Mouse (Mus musculus) T-cell, adult 2 months (primary cell): ENCODE data around the gene Susd6.

ENCODE experiments used
- DNase-seq: peaks from one replicate; pipeline ENCODE4 v3.0.0; 2022; ENCODE audit warnings: low spot score

Susd6 gene

DNA sequence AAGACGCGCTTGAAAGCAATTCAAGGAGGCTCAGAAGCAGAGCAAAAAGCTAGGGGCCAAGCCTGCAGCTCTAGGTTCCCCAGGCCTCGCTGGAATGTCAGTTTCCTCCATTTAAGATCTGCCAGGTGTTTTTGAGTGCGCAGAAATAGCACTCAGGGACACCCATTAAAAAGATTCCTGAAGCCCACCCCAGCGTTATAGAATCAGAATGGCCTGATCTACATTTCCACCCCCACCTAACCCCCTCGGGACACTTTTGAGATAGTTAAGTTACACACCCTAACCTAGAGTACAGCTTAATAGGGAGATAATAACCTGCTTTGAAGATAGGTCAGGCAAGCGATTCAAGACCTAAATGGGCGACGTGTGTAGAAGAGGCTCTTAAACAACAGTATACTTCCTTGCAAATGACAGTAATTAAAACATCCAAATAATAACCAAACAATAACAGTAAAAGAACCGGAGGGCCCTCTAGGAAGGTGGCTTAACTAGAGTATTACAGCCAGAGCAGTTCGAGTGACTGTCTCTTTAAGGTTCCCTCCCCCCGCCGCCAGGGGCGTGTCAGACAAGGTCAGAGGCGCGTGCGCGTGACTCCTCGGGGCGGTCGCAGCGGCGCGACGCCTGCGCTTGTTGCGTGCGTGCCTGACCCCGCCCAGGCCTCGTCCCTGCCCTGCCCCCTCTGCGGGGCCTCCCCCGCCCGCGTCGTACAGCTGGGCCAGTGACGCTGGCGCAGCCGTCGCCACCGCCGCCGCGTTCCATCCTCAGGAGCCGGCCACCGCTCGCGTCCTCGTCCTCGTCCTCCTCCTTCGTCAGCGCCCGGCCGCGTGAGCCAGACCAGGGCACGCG is at the start of gene Susd6:
Gene Susd6 (plus strand): TSS at position 662 of the 846 bp plus-strand sequence.
- peak; percentile 98 for DNase-seq

DNA sequence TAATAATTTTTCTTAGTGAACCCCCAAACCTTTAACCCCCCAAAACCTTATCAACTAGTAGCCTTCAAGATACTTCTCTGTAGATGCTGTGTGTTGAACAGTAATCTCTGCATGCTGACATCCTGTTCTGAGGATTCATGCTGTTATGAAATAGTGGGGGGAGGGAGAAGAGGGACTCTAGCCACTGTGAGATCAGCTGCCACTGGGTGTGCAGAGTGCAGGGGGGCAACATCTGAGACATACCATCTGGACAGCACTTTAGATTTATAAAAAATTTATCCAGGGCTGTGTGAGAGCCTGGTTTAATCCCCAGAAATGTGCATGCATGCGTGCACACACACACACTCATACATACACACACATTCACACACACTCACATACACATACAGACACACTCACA is 45.7 kb upstream of the Susd6 start:
- DNase-seq = no peak

DNA sequence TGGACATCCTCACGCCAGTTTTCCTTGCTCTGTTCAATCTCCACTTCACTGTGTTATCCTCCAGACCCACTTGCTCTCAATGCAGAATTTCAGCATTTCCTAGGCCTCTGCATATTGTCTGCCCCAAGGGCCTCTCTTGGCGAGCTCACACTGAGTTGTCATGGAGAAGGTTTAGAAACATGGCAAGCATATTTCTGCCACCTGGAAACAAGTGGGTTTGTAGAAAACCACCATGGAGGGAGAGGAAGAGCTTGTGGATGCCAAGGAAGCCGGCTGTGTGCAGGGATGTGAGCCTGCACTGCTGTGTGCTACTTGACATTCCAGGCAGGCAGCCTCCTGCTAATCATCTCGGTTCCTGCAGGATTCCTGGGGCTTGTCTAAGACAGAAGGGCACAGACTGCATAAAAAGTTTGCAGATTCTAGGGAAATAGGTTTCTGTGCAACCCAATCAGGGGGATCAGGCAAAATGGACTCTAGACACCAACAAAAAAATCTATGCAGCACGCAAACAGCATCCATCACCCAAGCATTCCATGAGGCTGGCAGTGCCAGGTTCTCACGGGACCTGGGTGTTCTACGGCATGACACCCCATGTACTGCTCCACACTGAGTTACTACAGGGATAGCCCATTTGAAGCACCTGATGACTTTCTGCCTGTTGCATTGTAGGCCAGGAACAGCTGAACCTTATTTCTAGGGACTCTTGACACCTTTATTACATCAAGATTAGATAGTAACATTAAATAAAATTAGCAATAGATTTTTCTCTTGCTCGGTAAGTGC is 44.1 kb upstream of the Susd6 start:
- no peak for DNase-seq

DNA sequence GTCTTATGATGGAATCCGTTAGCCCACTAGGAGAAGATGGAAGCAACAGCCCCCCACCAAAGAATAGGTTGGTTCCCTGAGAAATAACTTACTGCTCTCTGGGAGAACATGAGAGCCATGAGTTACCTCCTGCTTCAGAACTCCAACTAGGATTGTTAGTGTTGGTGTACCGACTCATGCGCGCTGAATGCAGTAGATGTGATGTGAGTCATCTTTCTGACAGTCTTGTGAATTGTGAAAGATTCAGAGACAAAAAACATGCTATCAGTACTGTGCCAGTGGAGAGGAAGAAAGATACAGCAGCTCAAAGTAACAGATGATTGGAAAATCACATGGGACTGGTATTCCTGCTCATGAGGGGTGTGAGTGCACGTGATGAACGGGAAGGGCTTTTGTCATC is 38.8 kb upstream of the Susd6 start:
- DNase-seq = no peak

GRCm38 (mm10) chr12:80757751-80758558 is 32.4 kb upstream of the Susd6 start:
- DNase-seq = peak; percentile 39

- DNase-seq = no peak
These were observed 31.5 kb upstream of the Susd6 start for GRCm38 (mm10) chr12:80758559-80759386.

- no peak for DNase-seq
These were observed 31.0 kb upstream of the Susd6 start for GRCm38 (mm10) chr12:80759387-80759712.

GRCm38 (mm10) chr12:80759713-80760395 is 30.5 kb upstream of the Susd6 start:
- DNase-seq = no peak

- DNase-seq = peak; percentile 82
These were observed 29.9 kb upstream of the Susd6 start, which contains the start of gene Ccdc177 for GRCm38 (mm10) chr12:80760396-80760801. TSS of gene Ccdc177 (minus strand) at chr12:80760687.

- DNase-seq = no peak
These were observed 27.3 kb upstream of the Susd6 start for GRCm38 (mm10) chr12:80762982-80763381.

DNA sequence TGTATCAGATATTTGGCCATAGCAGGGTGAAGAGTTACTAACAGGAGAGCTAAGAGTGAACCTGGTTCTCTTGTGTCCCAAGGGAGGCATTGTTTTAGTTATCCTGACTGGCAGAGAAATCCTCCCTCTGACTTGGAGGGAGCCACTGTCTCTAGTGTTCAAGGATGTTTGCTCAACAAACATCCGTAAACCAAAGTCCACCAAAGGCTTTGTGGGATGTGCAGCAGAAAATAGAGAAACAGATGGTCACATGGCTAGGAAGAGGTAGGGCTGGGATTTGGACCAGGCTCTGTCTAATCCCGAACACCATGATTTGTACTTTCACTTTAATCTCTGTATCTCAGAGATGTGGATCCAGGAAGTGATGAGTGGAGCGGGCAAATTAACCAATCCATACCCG is 26.2 kb upstream of the Susd6 start:
- DNase-seq = no peak

GRCm38 (mm10) chr12:80769697-80770096 is 20.6 kb upstream of the Susd6 start:
- DNase-seq = peak; percentile 58

DNA sequence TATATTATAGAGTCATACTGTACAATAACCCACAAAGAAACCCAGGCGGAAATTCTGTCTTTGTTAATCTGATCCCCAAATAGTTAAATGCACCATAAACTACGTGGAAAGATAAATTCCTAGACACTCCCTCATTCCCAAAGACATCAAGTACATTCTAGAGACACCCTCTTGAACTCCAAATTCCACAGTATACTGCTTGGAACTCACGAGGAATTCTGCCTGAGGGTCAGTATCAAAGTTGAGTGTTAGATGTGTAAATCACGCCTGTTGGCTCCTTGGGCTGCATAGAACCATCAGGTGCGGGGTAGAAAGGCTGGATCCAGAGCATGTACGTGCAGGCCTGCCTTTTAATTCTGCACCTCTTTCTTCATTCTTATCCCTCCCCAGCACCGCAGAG is 15.5 kb upstream of the Susd6 start:
- no peak for DNase-seq

DNA sequence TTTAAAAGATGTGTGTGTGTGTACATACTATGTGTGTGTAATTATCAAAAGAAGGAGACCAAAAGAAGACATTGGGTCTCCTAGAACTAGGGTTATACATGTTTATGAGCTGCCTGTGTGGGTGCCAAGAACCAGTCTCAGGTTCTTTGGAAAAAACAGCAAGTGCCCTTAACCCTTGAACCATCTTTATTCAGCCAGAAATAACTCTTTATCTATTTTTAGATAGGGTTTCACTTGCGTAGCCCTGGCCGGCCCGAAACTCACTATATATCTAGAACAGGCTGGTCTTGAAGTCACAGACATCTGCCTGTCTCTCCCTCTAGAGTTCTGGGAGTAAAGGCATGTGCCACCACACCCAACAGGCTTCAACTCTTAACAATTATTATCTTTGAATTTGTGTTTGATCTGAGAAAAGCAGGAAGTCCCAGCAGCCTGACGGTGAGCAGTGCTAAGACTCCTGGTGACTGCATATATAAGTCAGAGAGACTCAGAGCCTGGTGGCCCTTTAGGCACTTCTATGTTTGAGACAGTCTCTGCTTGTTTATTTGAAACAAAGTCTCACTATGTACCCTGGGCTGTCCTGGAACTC is 14.2 kb upstream of the Susd6 start:
- DNase-seq = no peak

DNA sequence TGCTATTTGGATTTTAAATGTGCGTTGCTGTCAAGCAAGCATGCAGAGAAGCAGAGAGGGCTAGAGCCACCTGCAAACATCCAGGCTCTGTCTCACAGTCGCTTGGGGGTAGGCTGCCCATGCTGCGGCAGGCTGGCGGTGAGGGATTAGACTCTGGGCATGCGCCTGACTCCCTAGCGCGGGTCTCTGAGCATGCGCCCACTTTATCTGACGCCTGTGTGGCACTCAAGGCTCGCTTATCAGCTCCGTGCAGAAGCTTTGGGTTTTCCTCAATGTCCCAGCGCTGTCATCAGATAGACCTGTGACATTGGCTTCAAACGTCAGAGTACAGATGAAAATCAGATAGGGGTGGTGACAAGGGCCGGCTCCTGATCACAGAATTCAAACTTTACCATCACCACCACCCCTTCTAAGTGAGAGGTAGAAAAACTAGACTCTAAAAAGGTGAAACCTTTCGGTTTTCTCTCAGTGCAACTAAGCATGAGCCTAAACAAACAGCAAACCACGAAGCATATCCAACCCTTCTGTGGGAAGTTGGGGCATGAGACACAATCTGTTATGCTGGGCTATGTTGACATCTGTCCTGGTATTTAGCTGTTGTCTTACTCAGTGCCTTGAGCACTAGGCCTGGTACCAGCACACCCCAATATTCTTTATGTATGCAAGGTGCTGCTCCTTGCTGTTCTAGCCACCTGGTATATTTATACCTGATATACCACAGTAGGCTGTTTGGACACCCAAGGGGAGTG is 11.9 kb upstream of the Susd6 start:
- no peak for DNase-seq

DNA sequence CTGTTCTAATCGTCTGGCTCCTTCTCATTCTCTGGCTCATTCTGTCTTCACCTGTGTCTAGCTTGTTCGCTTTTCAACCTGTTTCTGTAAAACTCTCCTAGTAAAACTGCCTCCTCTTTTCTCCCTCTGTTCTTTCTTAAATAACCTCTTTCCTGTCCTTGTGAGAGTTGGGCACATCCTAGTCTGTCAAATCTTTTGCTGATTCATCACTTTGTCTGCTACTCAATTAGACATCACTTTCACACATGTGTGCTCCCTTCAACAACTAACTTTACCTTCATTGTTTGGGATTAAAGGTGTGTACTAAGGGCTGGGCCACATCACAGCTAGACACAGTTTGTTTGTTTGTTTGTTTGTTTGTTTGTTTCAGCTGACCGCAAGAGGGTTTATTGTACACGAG is 10.6 kb upstream of the Susd6 start:
- no peak for DNase-seq

DNA sequence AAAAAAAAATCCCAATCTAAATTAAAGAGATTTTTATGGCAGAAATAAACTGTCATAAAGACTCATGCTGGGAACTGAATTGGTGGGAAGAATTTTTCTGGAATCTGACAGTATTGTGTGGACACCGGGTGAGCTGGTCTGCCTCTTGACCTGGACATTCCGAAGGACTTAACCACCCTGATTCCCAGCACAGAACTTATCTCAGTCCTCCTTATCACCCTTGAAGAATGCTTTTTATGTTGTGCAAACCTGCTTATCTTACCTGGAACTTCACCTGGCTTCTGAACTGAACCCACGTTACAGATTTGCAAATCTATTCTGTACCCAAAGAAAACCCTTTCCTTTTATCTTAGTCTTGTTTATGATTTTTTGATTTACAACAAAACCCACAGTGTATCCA is 8.1 kb upstream of the Susd6 start:
- DNase-seq = no peak

GRCm38 (mm10) chr12:80782892-80783291 is 7.4 kb upstream of the Susd6 start:
- no peak for DNase-seq

DNA sequence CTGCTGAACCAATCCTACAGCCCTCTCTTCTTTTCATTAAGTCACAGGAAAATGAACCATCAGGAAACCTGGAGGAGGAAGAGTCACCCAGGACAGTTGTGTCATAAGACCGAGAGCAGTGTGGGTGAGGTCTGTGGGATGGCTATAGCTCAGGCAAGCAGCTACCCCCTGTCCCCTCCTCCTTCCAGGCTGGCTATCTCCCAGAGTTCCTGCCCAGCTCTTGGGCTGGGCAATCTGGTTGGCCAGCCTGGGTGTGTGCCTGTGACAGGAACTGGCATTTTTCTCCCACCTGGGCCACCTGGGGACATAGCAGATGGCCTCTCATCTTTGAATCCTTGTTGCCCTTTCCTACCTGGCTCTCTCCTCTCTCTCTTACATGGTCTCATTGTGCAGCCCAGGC is 6.4 kb upstream of the Susd6 start:
- no peak for DNase-seq

GRCm38 (mm10) chr12:80785005-80785404 is 5.3 kb upstream of the Susd6 start:
- no peak for DNase-seq
